Mouse (Mus musculus) kidney, adult 2 months (tissue): Measurements from ENCODE around the gene 2410002F23Rik.

ENCODE experiments used
- CTCF ChIP-seq: fragments of 200-500 bp; conservative IDR thresholded peaks from 2 replicates; pipeline ENCODE4 v1.5.1; 2011; ENCODE audit warnings: low read depth, mild to moderate bottlenecking, control low read depth, low read length, moderate library complexity, mixed read lengths; ENCODE audit not compliant: insufficient read depth, insufficient read length
- POLR2A ChIP-seq: fragments of 200-500 bp; IDR thresholded peaks from one replicate; pipeline ENCODE4 v1.6.1; 2011; ENCODE audit warnings: low read depth, low read length, control low read depth

DNA sequence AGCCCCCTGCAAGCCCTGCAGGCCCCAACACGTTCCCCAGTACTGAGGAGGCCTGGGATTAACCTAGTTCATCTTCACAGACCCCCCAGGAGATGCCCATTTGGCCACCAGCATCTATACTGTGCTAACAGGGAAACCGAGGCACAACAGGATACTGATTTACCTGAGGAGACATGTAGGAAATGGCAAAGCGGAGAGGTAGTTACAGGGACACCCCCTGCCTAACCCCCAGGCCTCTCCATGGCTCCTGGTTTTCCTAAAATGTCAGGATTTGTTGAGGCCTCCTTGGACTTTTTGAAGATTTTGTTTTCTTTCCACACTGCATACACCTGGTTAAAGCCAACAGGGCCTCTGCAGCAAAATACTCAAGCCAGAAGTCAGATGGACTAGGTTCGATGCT is 10.8 kb downstream of the 2410002F23Rik start, which contains the start of gene Acp4:
- TF ChIP-seq CTCF, result no peak
- TF ChIP-seq POLR2A, result no peak
